In genomic region chr7:92870161-92870560, GRCm38 (mm10) we compare ENCODE assay signal across 11 mouse cellular contexts. TPM values are rescaled to one million over a fixed set of nuclear protein-coding genes. Genes with fewer than 3 reads are reported as not detected.
DNase-seq lines count a peak whose midpoint lies in the region; ATAC-seq and TF ChIP-seq lines count a peak whose summit lies in the region.
"Had no signal": no experiment of that assay in that cellular context is flagged by ENCODE, and none has a peak within 500 bp of the region (broad histone marks: within the 10 kb centered on the region; RNA-seq: fewer than 3 reads in every experiment).

No protein-coding gene starts in this region.

- no peaks in the 10 kb centered on the region for H3K27me3 ChIP-seq in embryonic facial prominence, embryonic 11.5 days (ENCODE audit: control insufficient read depth, insufficient read depth, low read length)
- H3K27me3 ChIP-seq in embryonic facial prominence, embryonic 10.5 days (replicated peaks; ENCODE audit: low read depth, poor library complexity, severe bottlenecking): no peaks in the 10 kb centered on the region
- H3K27me3 ChIP-seq: megakaryocyte, embryonic 14.5 days; stomach, embryonic 15.5 days had no signal

- no peak overlapping the region for H3K4me2 ChIP-seq in embryonic facial prominence, embryonic 11.5 days (ENCODE audit: low read depth, low read length)
- H3K4me2 ChIP-seq: stomach, embryonic 15.5 days had no signal

- H3K9me3 ChIP-seq in embryonic facial prominence, embryonic 11.5 days (replicated peaks; ENCODE audit: control insufficient read depth, low read length): no peaks in the 10 kb centered on the region
- H3K9me3 ChIP-seq in embryonic facial prominence, embryonic 10.5 days: no peaks in the 10 kb centered on the region
- H3K9me3 ChIP-seq: megakaryocyte, embryonic 14.5 days; stomach, embryonic 15.5 days had no signal

- no peaks in the 10 kb centered on the region for H3K4me1 ChIP-seq in embryonic facial prominence, embryonic 11.5 days (ENCODE audit: control insufficient read depth, insufficient read depth, low read length)
- peaks cover 9% of the 10 kb centered on the region for H3K4me1 ChIP-seq in embryonic facial prominence, embryonic 10.5 days

- WGBS in embryonic facial prominence, embryonic 11.5 days: 78% methylated on average over 3 of the region's 3 CpGs
- 78% methylated on average over 3 of the region's 3 CpGs for WGBS in embryonic facial prominence, embryonic 10.5 days

- H3K4me3 ChIP-seq in embryonic facial prominence, embryonic 11.5 days (ENCODE audit: low read depth, low read length): no peak overlapping the region
- H3K4me3 ChIP-seq in embryonic facial prominence, embryonic 10.5 days: no peak overlapping the region
- H3K4me3 ChIP-seq in layer of hippocampus, adult 2 months: no peak overlapping the region
- H3K4me3 ChIP-seq: megakaryocyte, embryonic 14.5 days; stomach, embryonic 15.5 days had no signal

- ATAC-seq in embryonic facial prominence, embryonic 11.5 days (replicated peaks; ENCODE audit: insufficient number of reproducible peaks, low FRiP score, low TSS enrichment, low read depth): no peak
- ATAC-seq in granulocyte monocyte progenitor cell, adult 5-6 weeks (replicated peaks; ENCODE audit: poor library complexity, severe bottlenecking): no peak

- DNase-seq in embryonic facial prominence, embryonic 11.5 days (ENCODE audit: low spot score): peak; percentile 35
- no peak for DNase-seq in embryonic facial prominence, embryonic 10.5 days (ENCODE audit: low spot score)
- no peak for DNase-seq in layer of hippocampus, adult 2 months (ENCODE audit: low spot score in 2 of 2)
- DNase-seq in layer of hippocampus, adult 9-11 months: no peak
- peak; percentile 40 for DNase-seq in CD4-positive helper T cell, adult 2 months (ENCODE audit: low read depth, low spot score)
- DNase-seq in brain, adult 2 months (ENCODE audit: low read depth, low spot score): peak; percentile 27
- DNase-seq in ovary, adult 18-20 months (ENCODE audit: low spot score): no peak
- DNase-seq: gastrocnemius, postnatal 14 days had no signal

- no peak overlapping the region for H3K27ac ChIP-seq in embryonic facial prominence, embryonic 11.5 days (replicated peaks; ENCODE audit: low read depth, low read length)
- H3K27ac ChIP-seq in embryonic facial prominence, embryonic 10.5 days (replicated peaks): no peak overlapping the region
- H3K27ac ChIP-seq in layer of hippocampus, adult 2 months: no peak overlapping the region
- H3K27ac ChIP-seq: stomach, embryonic 15.5 days had no signal

- peak; percentile 79 for TF ChIP-seq CTCF in layer of hippocampus, adult 2 months (conservative IDR thresholded peaks at IDR 0.05)

- no peak overlapping the region for H3K9ac ChIP-seq in embryonic facial prominence, embryonic 11.5 days (replicated peaks; ENCODE audit: low read length)
- H3K9ac ChIP-seq: stomach, embryonic 15.5 days had no signal

- H3K36me3 ChIP-seq in embryonic facial prominence, embryonic 11.5 days (replicated peaks; ENCODE audit: control insufficient read depth, insufficient read depth, low read depth, low read length): no peaks in the 10 kb centered on the region
- peaks cover 37% of the 10 kb centered on the region for H3K36me3 ChIP-seq in embryonic facial prominence, embryonic 10.5 days (replicated peaks)

RNA-seq across cellular contexts. Expression of gene Ddias, which starts 3.9 kb away (rescaled TPM):
- polyA plus RNA-seq in embryonic facial prominence, embryonic 11.5 days (2014; fragmentation: Nextera tagmentation; extraction: Ambion mirVana): 25.4 and 29.7 TPM in 2 replicates
- polyA plus RNA-seq in embryonic facial prominence, embryonic 10.5 days (2016; fragmentation: Nextera tagmentation; extraction: Ambion mirVana): 23.5 and 24.7 TPM in 2 replicates
- total RNA-seq in layer of hippocampus, adult 2 months (2021): under 1 TPM; 0.69 to 0.79 TPM
- total RNA-seq in granulocyte monocyte progenitor cell, adult 5-6 weeks (2014; fragmentation: Nextera tagmentation): 7.9 and 19.5 TPM in 2 replicates
- 10.9 and 13.7 TPM in 2 replicates for total RNA-seq in granulocyte monocyte progenitor cell, adult 5-6 weeks (2017)

RNA-seq across cellular contexts. Expression of gene Prcp, which starts 4.1 kb away (rescaled TPM):
- polyA plus RNA-seq in embryonic facial prominence, embryonic 11.5 days (2014; fragmentation: Nextera tagmentation; extraction: Ambion mirVana): 20.5 and 21.2 TPM in 2 replicates
- polyA plus RNA-seq in embryonic facial prominence, embryonic 10.5 days (2016; fragmentation: Nextera tagmentation; extraction: Ambion mirVana): 19.5 and 20.3 TPM in 2 replicates
- total RNA-seq in layer of hippocampus, adult 2 months (2021): 1 to 10 TPM; 5.9 to 7.9 TPM
- total RNA-seq in granulocyte monocyte progenitor cell, adult 5-6 weeks (2014; fragmentation: Nextera tagmentation): 62.9 and 70.4 TPM in 2 replicates
- total RNA-seq in granulocyte monocyte progenitor cell, adult 5-6 weeks (2017): 40.3 and 46.4 TPM in 2 replicates

Comparison
In these comparisons a context has a peak if more than half of its experiments do, and no peak if none do; other contexts are left out.
1. DNase-seq: peak in embryonic facial prominence, embryonic 11.5 days (single experiment), CD4-positive helper T cell, adult 2 months (single experiment) and brain, adult 2 months (single experiment); none in embryonic facial prominence, embryonic 10.5 days (single experiment), layer of hippocampus, adult 2 months (0 of 2), layer of hippocampus, adult 9-11 months (single experiment) and ovary, adult 18-20 months (single experiment).
2. RNA of gene Ddias, which starts 3.9 kb away (total RNA-seq): 7.9 to 19.5 TPM in granulocyte monocyte progenitor cell, adult 5-6 weeks; 0.69 to 0.79 TPM in layer of hippocampus, adult 2 months; every median in the first group is over 4 times any median in the second.
3. RNA of gene Prcp, which starts 4.1 kb away (total RNA-seq): 40.3 to 70.4 TPM in granulocyte monocyte progenitor cell, adult 5-6 weeks; 5.9 to 7.9 TPM in layer of hippocampus, adult 2 months; every median in the first group is over 4 times any median in the second.